Mouse (Mus musculus) ES-Bruce4 (cell line): ENCODE measurements around the gene Fnbp1. TPM values are rescaled to one million over a fixed set of nuclear protein-coding genes. Genes with fewer than 3 reads are reported as not detected.
A peak's percentile ranks its signal among the peaks of the same experiment; 100 is the strongest.
"Not testable (repeated sequence)": the region's sequence is repeated elsewhere in the genome, so short reads cannot be mapped to it uniquely, and the experiment has no call there.

ENCODE experiments used
- H3K27ac ChIP-seq: 2 replicates; pipeline ENCODE4 v1.5.1; 2012; ENCODE audit warnings: low read length, inconsistent platforms; ENCODE audit not compliant: insufficient read depth
- H3K27me3 ChIP-seq: 2 replicates; pipeline ENCODE4 v1.6.1; 2012; ENCODE audit warnings: mild to moderate bottlenecking, low read length, inconsistent platforms; ENCODE audit not compliant: control insufficient read depth, poor library complexity, insufficient read depth, severe bottlenecking
- H3K36me3 ChIP-seq: 2 replicates; pipeline ENCODE4 v1.6.1; 2012; ENCODE audit warnings: inconsistent platforms, mild to moderate bottlenecking, low read length, moderate library complexity; ENCODE audit not compliant: control insufficient read depth, poor library complexity, insufficient read depth, severe bottlenecking
- H3K4me1 ChIP-seq: one replicate; pipeline ENCODE4 v1.8.1; 2011; ENCODE audit warnings: low read length; ENCODE audit not compliant: control insufficient read depth, insufficient read depth
- H3K4me3 ChIP-seq: 2 replicates; pipeline ENCODE4 v1.5.1; 2011; ENCODE audit warnings: low read depth, mild to moderate bottlenecking, low read length
- H3K9ac ChIP-seq: 2 replicates; pipeline ENCODE4 v1.6.1; 2012; ENCODE audit warnings: low read depth, mild to moderate bottlenecking, inconsistent platforms; ENCODE audit not compliant: poor library complexity, severe bottlenecking
- H3K9me3 ChIP-seq: replicated peaks from 2 replicates; pipeline ENCODE4 v1.6.1; 2012; ENCODE audit warnings: mild to moderate bottlenecking, low read length, inconsistent platforms; ENCODE audit not compliant: control insufficient read depth, poor library complexity, insufficient read depth, severe bottlenecking
- CTCF ChIP-seq: IDR thresholded peaks from one replicate; pipeline ENCODE4 v1.8.1; 2011; ENCODE audit warnings: low read depth, low read length
- EP300 ChIP-seq: IDR thresholded peaks from 2 replicates; pipeline ENCODE4 v1.6.1; 2011; ENCODE audit warnings: low read depth, low read length; ENCODE audit not compliant: insufficient read depth
- POLR2A ChIP-seq: IDR thresholded peaks from one replicate; pipeline ENCODE4 v1.8.1; 2011; ENCODE audit warnings: low read length; ENCODE audit not compliant: insufficient read depth
- polyA plus RNA-seq: library from polyadenylated mRNA; stranded (reverse); fragments of >200 nt; gene quantifications from 2 replicates; pipeline ENCODE4 v1.2.4, GENCODE M21; 2011; ENCODE audit warnings: low read depth; ENCODE audit not compliant: missing spikeins, insufficient read depth, insufficient read length

Fnbp1 gene
- polyA plus RNA-seq, 1 experiment, result 77.7 TPM

DNA sequence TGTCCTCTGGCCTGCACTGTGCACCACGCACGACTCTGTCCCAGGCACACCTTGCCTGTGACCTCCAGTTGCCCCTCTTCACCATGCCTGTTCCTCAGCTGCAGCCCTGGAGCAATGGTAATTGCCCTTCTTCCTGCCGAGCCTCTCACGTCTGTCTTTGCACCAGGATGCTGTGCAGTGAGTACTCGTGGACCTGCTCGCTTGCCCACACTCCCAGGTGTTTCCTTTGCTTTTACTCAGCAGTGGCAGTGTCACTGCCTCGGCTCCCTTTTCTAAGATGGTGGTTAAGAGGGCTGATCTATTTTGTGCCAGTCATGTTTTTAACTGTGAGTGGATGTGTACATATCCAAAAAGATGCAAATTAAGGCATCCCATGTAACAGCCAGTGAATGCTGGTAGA lies 37.7 kb upstream of the Fnbp1 start:
- no peaks in the 10 kb centered on the region for H3K27me3 ChIP-seq
- no peaks in the 10 kb centered on the region for H3K9me3 ChIP-seq
- peaks cover 25% of the 10 kb centered on the region for H3K36me3 ChIP-seq
- H3K9ac ChIP-seq, result no peak overlapping the region
- no peak overlapping the region for H3K27ac ChIP-seq
- peaks cover 2% of the 10 kb centered on the region for H3K4me1 ChIP-seq
- TF ChIP-seq CTCF, result no peak
- no peak for TF ChIP-seq EP300
- TF ChIP-seq POLR2A, result no peak
- no peak overlapping the region for H3K4me3 ChIP-seq

- not testable (repeated sequence) for H3K4me1 ChIP-seq, H3K9me3 ChIP-seq, H3K9ac ChIP-seq, H3K27me3 ChIP-seq, H3K27ac ChIP-seq, H3K4me3 ChIP-seq
- peak; percentile 24 for TF ChIP-seq CTCF
- peaks cover 26% of the 10 kb centered on the region for H3K36me3 ChIP-seq
Observed at GRCm38 (mm10) chr2:31178593-31178992, 36.8 kb upstream of the Fnbp1 start.

GRCm38 (mm10) chr2:31173290-31173689 lies 31.5 kb upstream of the Fnbp1 start:
- H3K36me3 ChIP-seq, result peaks cover 27% of the 10 kb centered on the region
- TF ChIP-seq EP300, result no peak
- TF ChIP-seq POLR2A, result no peak
- peak; percentile 47 for TF ChIP-seq CTCF

DNA sequence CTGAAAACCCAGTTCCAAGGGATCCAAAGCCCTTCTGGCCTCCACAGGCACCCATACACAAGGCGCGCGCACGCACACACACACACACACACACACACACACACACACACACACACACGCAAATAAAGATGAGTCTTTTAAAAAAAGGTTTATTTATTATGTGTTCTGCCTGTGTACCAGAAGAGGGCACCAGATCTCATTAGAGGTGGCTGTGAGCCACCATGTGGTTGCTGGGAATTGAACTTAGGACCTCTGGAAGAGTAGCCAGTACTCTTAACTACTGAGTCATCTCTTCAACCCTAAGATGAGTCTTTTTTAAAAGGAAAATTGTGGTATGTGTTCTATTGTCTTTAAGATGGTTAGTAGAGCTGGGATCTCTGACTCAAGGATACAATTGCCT lies 30.7 kb upstream of the Fnbp1 start:
- peaks cover 21% of the 10 kb centered on the region for H3K36me3 ChIP-seq
- no peak overlapping the region for H3K9ac ChIP-seq
- H3K27ac ChIP-seq, result peak overlapping the region; percentile 42

More at GRCm38 (mm10) chr2:31173290-31173689, 31.5 kb upstream of the Fnbp1 start:
- Histone ChIP-seq H3K4me3 (no peak overlapping the region), H3K9ac (no peak overlapping the region), H3K4me1 (peaks cover 7% of the 10 kb centered on the region), H3K27me3 (no peaks in the 10 kb centered on the region), H3K27ac (peak overlapping the region; percentile 42; the same call in 1 of the 2 replicates), H3K9me3 (no peaks in the 10 kb centered on the region)

GRCm38 (mm10) chr2:31172001-31172400 lies 30.2 kb upstream of the Fnbp1 start:
- Histone ChIP-seq H3K9me3 (no peaks in the 10 kb centered on the region), H3K9ac (no peak overlapping the region), H3K36me3 (peaks cover 18% of the 10 kb centered on the region), H3K4me1 (peaks cover 7% of the 10 kb centered on the region), H3K27ac (peak overlapping the region; percentile 36), H3K4me3 (no peak overlapping the region), H3K27me3 (no peaks in the 10 kb centered on the region)
- TF ChIP-seq CTCF, result no peak
- TF ChIP-seq EP300, result no peak
- no peak for TF ChIP-seq POLR2A

More for the DNA sequence above, 30.7 kb upstream of the Fnbp1 start:
- TF ChIP-seq EP300 (no peak), POLR2A (no peak), CTCF (no peak)
- Histone ChIP-seq H3K4me1 (peaks cover 7% of the 10 kb centered on the region), H3K27me3 (no peaks in the 10 kb centered on the region), H3K9me3 (no peaks in the 10 kb centered on the region), H3K4me3 (no peak overlapping the region)

GRCm38 (mm10) chr2:31170164-31170563 lies 28.4 kb upstream of the Fnbp1 start:
- no peak overlapping the region for H3K4me3 ChIP-seq
- H3K36me3 ChIP-seq, result peaks cover 18% of the 10 kb centered on the region
- no peaks in the 10 kb centered on the region for H3K27me3 ChIP-seq
- H3K27ac ChIP-seq, result no peak overlapping the region
- no peaks in the 10 kb centered on the region for H3K9me3 ChIP-seq
- H3K9ac ChIP-seq, result no peak overlapping the region
- H3K4me1 ChIP-seq, result peaks cover 7% of the 10 kb centered on the region
- no peak for TF ChIP-seq EP300
- TF ChIP-seq CTCF, result no peak
- TF ChIP-seq POLR2A, result no peak
